Mouse (Mus musculus) lung, postnatal 0 days (tissue): ENCODE results near the gene Neurl4. TPM values are rescaled to one million over a fixed set of nuclear protein-coding genes. Genes with fewer than 3 reads are reported as not detected.
"Not testable (repeated sequence)": the region's sequence is repeated elsewhere in the genome, so short reads cannot be mapped to it uniquely, and the experiment has no call there.

Source experiments
- ATAC-seq: fragments of 200-750 bp; cut with Nextera tagmentation; 2 replicates; pipeline ENCODE4 v1.8.0; 2017; ENCODE audit warnings: moderate library complexity
- DNase-seq: peaks from one replicate; pipeline ENCODE4 v3.0.0-alpha.2; 2016; ENCODE audit warnings: low spot score
- H3K27ac ChIP-seq: fragments of 300-500 bp; sonication (generic); 2 replicates; pipeline ENCODE4 v1.5.1; 2014; ENCODE audit warnings: antibody characterized with exemption, mild to moderate bottlenecking, low read length, mixed read lengths
- H3K27me3 ChIP-seq: fragments of 300-500 bp; sonication (generic); replicated peaks from 2 replicates; pipeline ENCODE4 v1.6.1; 2014; ENCODE audit warnings: low read length, mixed read lengths; ENCODE audit not compliant: insufficient read depth
- H3K36me3 ChIP-seq: fragments of 300-500 bp; sonication (generic); 2 replicates; pipeline ENCODE4 v1.6.1; 2014; ENCODE audit warnings: low read length, mixed read lengths; ENCODE audit not compliant: insufficient read depth
- H3K4me1 ChIP-seq: fragments of 300-500 bp; sonication (generic); 2 replicates; pipeline ENCODE4 v1.6.1; 2014; ENCODE audit warnings: antibody characterized with exemption, low read depth, low read length, mixed read lengths; ENCODE audit not compliant: insufficient read depth
- H3K4me2 ChIP-seq: fragments of 300-500 bp; sonication (generic); replicated peaks from 2 replicates; pipeline ENCODE4 v1.6.1; 2014; ENCODE audit warnings: low read depth, mild to moderate bottlenecking, low read length, moderate library complexity, mixed read lengths
- H3K4me3 ChIP-seq: fragments of 300-500 bp; sonication (generic); 2 replicates; pipeline ENCODE4 v1.5.1; 2014; ENCODE audit warnings: low read depth, low read length
- H3K9ac ChIP-seq: fragments of 300-500 bp; sonication (generic); replicated peaks from 2 replicates; pipeline ENCODE4 v1.6.1; 2014; ENCODE audit warnings: low read depth, mild to moderate bottlenecking
- H3K9me3 ChIP-seq: fragments of 300-500 bp; sonication (generic); 2 replicates; pipeline ENCODE4 v1.6.1; 2016; ENCODE audit warnings: low read length, mixed read lengths
- CTCF ChIP-seq: IDR thresholded peaks from 2 replicates; pipeline ENCODE4 v1.5.1; 2016; ENCODE audit warnings: antibody characterized with exemption, mild to moderate bottlenecking
- EP300 ChIP-seq: IDR thresholded peaks from 2 replicates; pipeline ENCODE4 v1.6.1; 2016; ENCODE audit warnings: antibody characterized with exemption, mild to moderate bottlenecking, control low read depth
- WGBS: fragments of 180-500 bp; shearing (Covaris S2); extraction: QIAGEN DNeasy Blood & Tissue Kit; methylation state at CpG from one replicate; pipeline ENCODE4 v1.1.7; 2014; 5-methylcytosine and 5-hydroxymethylcytosine counted together
- polyA plus RNA-seq: library from polyadenylated mRNA; unstranded; fragments of >200 nt; fragmentation: Nextera tagmentation; extraction: Ambion mirVana; gene quantifications from 2 replicates; pipeline ENCODE4 v1.2.1, GENCODE M21; 2015

The Neurl4 gene
- polyA plus RNA-seq, 1 experiment from 2014 or later, result 3.9 TPM

GRCm38 (mm10) chr11:69914917-69915430 lies 14.1 kb downstream of the Neurl4 start:
- Histone ChIP-seq H3K9me3 (no peaks in the 10 kb centered on the region), H3K36me3 (peaks cover 49% of the 10 kb centered on the region), H3K27ac (peak overlapping the region; percentile 86; the same call in 1 of the 2 replicates), H3K4me1 (peaks cover 16% of the 10 kb centered on the region; the same call in 1 of the 2 replicates), H3K4me3 (peak overlapping the region; percentile 70; the same call in 1 of the 2 replicates), H3K4me2 (peak overlapping the region; percentile 98), H3K27me3 (no peaks in the 10 kb centered on the region), H3K9ac (no peak overlapping the region)
- TF ChIP-seq EP300, result no peak
- TF ChIP-seq CTCF, result no peak
- ATAC-seq (no peak), DNase-seq (no peak)
- WGBS, result 25% methylated on average over 9 of the region's 9 CpGs

GRCm38 (mm10) chr11:69915667-69916627 lies 15.1 kb downstream of the Neurl4 start:
- TF ChIP-seq EP300, result no peak
- TF ChIP-seq CTCF, result 0 out of 2 replicates have a peak, but pooled peaks have one; percentile 17
- ATAC-seq (no peak), DNase-seq (no peak)
- no peak overlapping the region for H3K27ac ChIP-seq
- H3K4me1 ChIP-seq, result peaks cover 16% of the 10 kb centered on the region; the same call in 1 of the 2 replicates
- H3K36me3 ChIP-seq, result peaks cover 42% of the 10 kb centered on the region
- H3K27me3 ChIP-seq, result no peaks in the 10 kb centered on the region
- no peak overlapping the region for H3K9ac ChIP-seq
- H3K4me3 ChIP-seq, result no peak overlapping the region
- no peak overlapping the region for H3K4me2 ChIP-seq
- 58% methylated on average over 5 of the region's 5 CpGs for WGBS
- no peaks in the 10 kb centered on the region for H3K9me3 ChIP-seq

- peaks cover 34% of the 10 kb centered on the region for H3K36me3 ChIP-seq
- not testable (repeated sequence) for H3K4me2 ChIP-seq
These were observed 15.9 kb downstream of the Neurl4 start for GRCm38 (mm10) chr11:69916652-69917378.

GRCm38 (mm10) chr11:69917379-69917948 lies 16.6 kb downstream of the Neurl4 start:
- H3K4me1 ChIP-seq, result peaks cover 16% of the 10 kb centered on the region; the same call in 1 of the 2 replicates
- no peak for TF ChIP-seq CTCF
- TF ChIP-seq EP300, result no peak
- ATAC-seq, result no peak
- no peaks in the 10 kb centered on the region for H3K27me3 ChIP-seq
- 82% methylated on average over 8 of the region's 8 CpGs for WGBS
- no peak overlapping the region for H3K4me3 ChIP-seq
- H3K9ac ChIP-seq, result no peak overlapping the region
- no peak overlapping the region for H3K27ac ChIP-seq
- no peak for DNase-seq
- no peaks in the 10 kb centered on the region for H3K9me3 ChIP-seq
- H3K36me3 ChIP-seq, result peaks cover 30% of the 10 kb centered on the region
- no peak overlapping the region for H3K4me2 ChIP-seq

More at GRCm38 (mm10) chr11:69916652-69917378, 15.9 kb downstream of the Neurl4 start:
- not testable (repeated sequence) for H3K4me3 ChIP-seq, H3K9ac ChIP-seq, H3K27ac ChIP-seq, H3K27me3 ChIP-seq, H3K9me3 ChIP-seq, ATAC-seq, DNase-seq
- WGBS, result 46% methylated on average over 6 of the region's 7 CpGs
- H3K4me1 ChIP-seq, result peaks cover 16% of the 10 kb centered on the region; the same call in 1 of the 2 replicates

- WGBS, result 75% methylated on average over 5 of the region's 5 CpGs
- Histone ChIP-seq H3K27ac (no peak overlapping the region), H3K9ac (no peak overlapping the region), H3K9me3 (no peaks in the 10 kb centered on the region), H3K36me3 (peaks cover 30% of the 10 kb centered on the region), H3K4me2 (no peak overlapping the region), H3K4me1 (peaks cover 16% of the 10 kb centered on the region; the same call in 1 of the 2 replicates), H3K4me3 (no peak overlapping the region), H3K27me3 (no peaks in the 10 kb centered on the region)
- ATAC-seq (no peak), DNase-seq (no peak)
- no peak for TF ChIP-seq CTCF
- no peak for TF ChIP-seq EP300
These were observed 17.2 kb downstream of the Neurl4 start for GRCm38 (mm10) chr11:69918118-69918517.
